Comparison of ENCODE assay signal across 12 mouse cellular contexts in genomic region chr10:42897632-42898031, GRCm38 (mm10). TPM values are rescaled to one million over a fixed set of nuclear protein-coding genes. Genes with fewer than 3 reads are reported as not detected.
DNase-seq lines count a peak whose midpoint lies in the region; TF ChIP-seq lines count a peak whose summit lies in the region.
"Had no signal": no experiment of that assay in that cellular context is flagged by ENCODE, and none has a peak within 500 bp of the region (broad histone marks: within the 10 kb centered on the region; RNA-seq: fewer than 3 reads in every experiment).

No protein-coding gene starts in this region.

- DNase-seq in CD4-positive helper T cell, adult 2 months (ENCODE audit: low read depth, low spot score): peak; percentile 93
- peak; percentile 71 for DNase-seq in CH12.LX (ENCODE audit: extremely low read depth)
- peak; percentile 65 for DNase-seq in lung, postnatal 25 days (ENCODE audit: low spot score)
- DNase-seq in spleen, adult 2 months (ENCODE audit: low read depth in 1 of 2, low spot score in 2 of 2): peak; percentile 73 to 84
- DNase-seq in neural tube, embryonic 10.5 days (ENCODE audit: extremely low spot score, low spot score): no peak
- DNase-seq in adrenal gland, adult 18-20 months (ENCODE audit: low spot score in 2 of 2): no peak
- DNase-seq in MN1 (ENCODE audit: low spot score): no peak
- DNase-seq in kidney, postnatal 4 days: no peak
- DNase-seq: kidney, postnatal 10 days; right cerebral cortex, postnatal 14 days had no signal

- H3K36me3 ChIP-seq in CH12.LX (replicated peaks in 1 of 2; ENCODE audit: control insufficient read depth in 1 of 2, insufficient read depth in 1 of 2, low read length in 1 of 2): no peaks in the 10 kb centered on the region
- no peaks in the 10 kb centered on the region for H3K36me3 ChIP-seq in spleen, adult 2 months (ENCODE audit: control insufficient read depth, insufficient read depth, low read length)
- H3K36me3 ChIP-seq: neural tube, embryonic 12.5 days had no signal

- no peaks in the 10 kb centered on the region for H3K27me3 ChIP-seq in CH12.LX (replicated peaks)
- no peaks in the 10 kb centered on the region for H3K27me3 ChIP-seq in spleen, adult 2 months (ENCODE audit: control insufficient read depth, insufficient read depth, low read length)
- H3K27me3 ChIP-seq: neural tube, embryonic 12.5 days had no signal

- TF ChIP-seq POLR2A in CH12.LX (IDR thresholded peaks at IDR 0.05; ENCODE audit: low read depth, low read length): no peak
- TF ChIP-seq POLR2A in spleen, adult 2 months (IDR thresholded peaks at IDR 0.05; ENCODE audit: low read depth, low read length): peak; percentile 54; the same call in 1 of the 2 replicates

- no peak overlapping the region for H3K9ac ChIP-seq in CH12.LX (ENCODE audit: insufficient read depth, low read depth)
- H3K9ac ChIP-seq: neural tube, embryonic 12.5 days had no signal

- no peak overlapping the region for H3K27ac ChIP-seq in CH12.LX (ENCODE audit: insufficient read depth, low read depth)
- H3K27ac ChIP-seq in spleen, adult 2 months (ENCODE audit: insufficient read depth, low read length): peak overlapping the region; percentile 97
- H3K27ac ChIP-seq: gastrocnemius, adult 2 months; neural tube, embryonic 12.5 days had no signal

- 5% methylated on average over 5 of the region's 5 CpGs for WGBS in spleen, adult 2 months

- H3K4me1 ChIP-seq in CH12.LX (ENCODE audit: control insufficient read depth in 1 of 2, insufficient read depth in 2 of 2): peaks cover 6 to 64% of the 10 kb centered on the region in 2 experiments; a peak in 3 of 4 replicates
- peaks cover 68% of the 10 kb centered on the region; the same call in 1 of the 2 replicates for H3K4me1 ChIP-seq in spleen, adult 2 months (ENCODE audit: control insufficient read depth, insufficient read depth, insufficient read length)

- no peak overlapping the region for H3K4me2 ChIP-seq in CH12.LX (ENCODE audit: insufficient read depth, low read depth, poor library complexity, severe bottlenecking)
- H3K4me2 ChIP-seq: neural tube, embryonic 12.5 days had no signal

- TF ChIP-seq EP300 in CH12.LX (IDR thresholded peaks at IDR 0.05; ENCODE audit: low read length): peak; percentile 72

- in situ Hi-C loops in CH12.LX (cut with MboI; ENCODE audit: low pct_ligation_motif_present, low pct_unique_long_range_greater_than_20kb, low sequenced_read_pairs): no loop called here

- no peak for TF ChIP-seq RAD21 in CH12.LX (IDR thresholded peaks at IDR 0.05; ENCODE audit: low read depth, low read length)

- TF ChIP-seq CTCF in CH12.LX (conservative IDR thresholded peaks at IDR 0.05 in 1 of 2, IDR thresholded peaks at IDR 0.05 in 1 of 2; ENCODE audit: low read depth in 2 of 2, low read length in 2 of 2): no peak
- no peak for TF ChIP-seq CTCF in spleen, adult 2 months (IDR thresholded peaks at IDR 0.05; ENCODE audit: extremely low read depth, insufficient read depth, insufficient read length, insufficient replicate concordance)

- no peaks in the 10 kb centered on the region for H3K9me3 ChIP-seq in CH12.LX (replicated peaks; ENCODE audit: low read length)
- H3K9me3 ChIP-seq: neural tube, embryonic 12.5 days had no signal

- H3K79me2 ChIP-seq in CH12.LX (replicated peaks; ENCODE audit: control insufficient read depth, extremely low read depth, insufficient read depth, poor library complexity, severe bottlenecking): no peaks in the 10 kb centered on the region

- dilution Hi-C loops in CH12.LX (cut with MboI; ENCODE audit: extremely low pct_ligation_motif_present, extremely low pct_unique_long_range_greater_than_20kb, low sequenced_read_pairs): no loop called here

- no peak overlapping the region for H3K4me3 ChIP-seq in CH12.LX (replicated peaks in 1 of 3; ENCODE audit: low read depth in 2 of 3, low read length in 2 of 3, poor library complexity in 1 of 3)
- H3K4me3 ChIP-seq in spleen, adult 2 months (ENCODE audit: extremely low read depth, insufficient read depth, insufficient read length): peak overlapping the region; percentile 32; the same call in 1 of the 2 replicates
- H3K4me3 ChIP-seq: gastrocnemius, adult 2 months; neural tube, embryonic 12.5 days had no signal

TF ChIP-seq in CH12.LX, 34 proteins besides CTCF, POLR2A, EP300 and RAD21:
- TF ChIP-seq SMC3 (IDR thresholded peaks at IDR 0.05; ENCODE audit: low read depth, low read length) (no peak), NRF1 (IDR thresholded peaks at IDR 0.05; ENCODE audit: low read depth, low read length) (no peak), GABPA (IDR thresholded peaks at IDR 0.05; ENCODE audit: insufficient replicate concordance, low read depth, low read length) (no peak), NELFE (IDR thresholded peaks at IDR 0.05; ENCODE audit: low read depth, low read length) (no peak), ZMIZ1 (IDR thresholded peaks at IDR 0.05; ENCODE audit: low read depth, low read length) (no peak), USF2 (conservative IDR thresholded peaks at IDR 0.05; ENCODE audit: low read depth, low read length) (no peak), MYC (IDR thresholded peaks at IDR 0.05; ENCODE audit: low read depth, low read length) (no peak), MAFK (IDR thresholded peaks at IDR 0.05; ENCODE audit: insufficient replicate concordance, low read length) (no peak), CHD2 (IDR thresholded peaks at IDR 0.05; ENCODE audit: low read length) (no peak), JUN (IDR thresholded peaks at IDR 0.05; ENCODE audit: insufficient read depth, low read depth, low read length) (no peak), HCFC1 (IDR thresholded peaks at IDR 0.05; ENCODE audit: low read depth, low read length) (no peak), PAX5 (IDR thresholded peaks at IDR 0.05; ENCODE audit: low read length) (no peak), MAZ (IDR thresholded peaks at IDR 0.05; ENCODE audit: low read depth, low read length) (no peak), ZC3H11A (IDR thresholded peaks at IDR 0.05; ENCODE audit: low read depth, low read length) (no peak), MXI1 (IDR thresholded peaks at IDR 0.05; ENCODE audit: low read depth, low read length) (no peak), ZNF384 (IDR thresholded peaks at IDR 0.05; ENCODE audit: low read depth, low read length) (no peak), POLR2AphosphoS2 (IDR thresholded peaks at IDR 0.05; ENCODE audit: low read depth, low read length) (no peak), MAX (IDR thresholded peaks at IDR 0.05; ENCODE audit: low read length) (no peak), ELF1 (IDR thresholded peaks at IDR 0.05; ENCODE audit: low read depth, low read length) (0 out of 2 replicates have a peak, but pooled peaks have one; percentile 18), TBP (conservative IDR thresholded peaks at IDR 0.05; ENCODE audit: low read depth, low read length) (no peak), MEF2A (IDR thresholded peaks at IDR 0.05; ENCODE audit: borderline replicate concordance, low read depth, low read length) (0 out of 2 replicates have a peak, but pooled peaks have one; percentile 24), TCF12 (IDR thresholded peaks at IDR 0.05; ENCODE audit: low read depth, low read length) (0 out of 2 replicates have a peak, but pooled peaks have one; percentile 29), JUND (conservative IDR thresholded peaks at IDR 0.05; ENCODE audit: low read depth, low read length) (0 out of 2 replicates have a peak, but pooled peaks have one; percentile 22), USF1 (IDR thresholded peaks at IDR 0.05; ENCODE audit: low read depth, low read length) (no peak), SIN3A (IDR thresholded peaks at IDR 0.05; ENCODE audit: low read length) (no peak), KAT2A (IDR thresholded peaks at IDR 0.05; ENCODE audit: insufficient replicate concordance, low read length) (no peak), ZKSCAN1 (IDR thresholded peaks at IDR 0.05; ENCODE audit: borderline replicate concordance, low read depth, low read length) (no peak), E2F4 (IDR thresholded peaks at IDR 0.05; ENCODE audit: insufficient replicate concordance, low read depth, low read length) (no peak), ETS1 (conservative IDR thresholded peaks at IDR 0.05; ENCODE audit: low read depth, low read length) (no peak), IRF4 (IDR thresholded peaks at IDR 0.05; ENCODE audit: low read depth, low read length) (peak; percentile 58), BHLHE40 (IDR thresholded peaks at IDR 0.05; ENCODE audit: low read depth, low read length) (no peak)

RNA-seq across cellular contexts. Expression of gene Scml4, which starts 37.5 kb away (rescaled TPM):
- total RNA-seq in CH12.LX (2012; rRNA removed) (2.3 and 3.3 TPM in 2 replicates), CH12.LX (2014; rRNA removed) (2.4 and 3.0 TPM in 2 replicates)
- polyA plus RNA-seq in CH12.LX (2012; ENCODE audit: insufficient read length, low read depth): 2.7 and 3.6 TPM in 2 replicates
- polyA plus RNA-seq in spleen, adult 2 months (2012; rRNA removed): 24.6 and 34.7 TPM in 2 replicates
- total RNA-seq in adrenal gland, adult 18-20 months (2021): 1 to 10 TPM; 1.4 to 2.3 TPM

Comparison
In these comparisons a context has a peak if more than half of its experiments do, and no peak if none do; other contexts are left out.
1. DNase-seq: peak in CD4-positive helper T cell, adult 2 months (single experiment), CH12.LX (single experiment), lung, postnatal 25 days (single experiment) and spleen, adult 2 months (2 of 2); none in neural tube, embryonic 10.5 days (single experiment), adrenal gland, adult 18-20 months (0 of 2), MN1 (single experiment) and kidney, postnatal 4 days (0 of 2).